Mouse (Mus musculus) MEL (cell line): ENCODE data around the gene Armc8.

ENCODE experiments used
- CTCF ChIP-seq, 3 experiments: IDR thresholded peaks in 2 of 3; conservative IDR thresholded peaks in 1 of 3; 2 replicates each; pipeline ENCODE4 v1.5.1; 2011 to 2012; ENCODE audit warnings: low read length in 3 of 3, low read depth in 2 of 3, mild to moderate bottlenecking in 2 of 3, improper control_type of control experiment in 1 of 3, inconsistent platforms in 1 of 3, mixed read lengths in 1 of 3, moderate library complexity in 1 of 3; ENCODE audit not compliant: control insufficient read depth in 1 of 3, insufficient read depth in 1 of 3, poor library complexity in 1 of 3, severe bottlenecking in 1 of 3
- ETS1 ChIP-seq: IDR thresholded peaks from 2 replicates; pipeline ENCODE4 v1.6.1; 2012; ENCODE audit warnings: low read depth, mild to moderate bottlenecking, inconsistent platforms, low read length, improper control_type of control experiment, moderate library complexity
- POLR2A ChIP-seq, 2 experiments: IDR thresholded peaks; 2 replicates each; pipeline ENCODE4 v1.6.1; 2011 to 2012; ENCODE audit warnings: low read length in 2 of 2, mild to moderate bottlenecking in 2 of 2, control low read depth in 1 of 2, improper control_type of control experiment in 1 of 2, low read depth in 1 of 2, moderate library complexity in 1 of 2; ENCODE audit not compliant: control insufficient read depth in 1 of 2, insufficient read depth in 1 of 2, poor library complexity in 1 of 2

- no peak for TF ChIP-seq POLR2A (IDR thresholded peaks at IDR 0.05; ENCODE audit: control insufficient read depth in 1 of 2, insufficient read depth in 1 of 2, low read depth in 1 of 2, low read length in 2 of 2, poor library complexity in 1 of 2)
- TF ChIP-seq CTCF (IDR thresholded peaks at IDR 0.05 in 2 of 3, conservative IDR thresholded peaks at IDR 0.05 in 1 of 3; ENCODE audit: control insufficient read depth in 1 of 3, insufficient read depth in 1 of 3, low read depth in 2 of 3, low read length in 3 of 3, poor library complexity in 1 of 3, severe bottlenecking in 1 of 3): no peak
- TF ChIP-seq ETS1: no peak
Measured at GRCm38 (mm10) chr9:99555253-99555652, 13.4 kb downstream of the Armc8 start.
